Mouse (Mus musculus) limb, embryonic 15.5 days (tissue): ENCODE data around the gene Pnpo. TPM values are rescaled to one million over a fixed set of nuclear protein-coding genes. Genes with fewer than 3 reads are reported as not detected.

Experiments
- ATAC-seq: fragments of 200-750 bp; cut with Nextera tagmentation; 2 replicates; pipeline ENCODE4 v1.8.0; 2017; ENCODE audit warnings: low read depth, moderate TSS enrichment; ENCODE audit not compliant: insufficient number of reproducible peaks, low FRiP score, low TSS enrichment
- H3K27ac ChIP-seq: fragments of 300-500 bp; sonication (generic); 2 replicates; pipeline ENCODE4 v1.5.1; 2015; ENCODE audit warnings: moderate library complexity, mild to moderate bottlenecking, inconsistent platforms
- H3K27me3 ChIP-seq: fragments of 300-500 bp; sonication (generic); 2 replicates; pipeline ENCODE4 v1.6.1; 2015; ENCODE audit warnings: inconsistent platforms
- H3K36me3 ChIP-seq: fragments of 300-500 bp; sonication (generic); 2 replicates; pipeline ENCODE4 v1.6.1; 2015; ENCODE audit warnings: inconsistent platforms
- H3K4me1 ChIP-seq: fragments of 300-500 bp; sonication (generic); 2 replicates; pipeline ENCODE4 v1.6.1; 2015; ENCODE audit warnings: inconsistent platforms
- H3K4me2 ChIP-seq: fragments of 300-500 bp; sonication (generic); 2 replicates; pipeline ENCODE4 v1.6.1; 2015; ENCODE audit warnings: mild to moderate bottlenecking, inconsistent platforms
- H3K4me3 ChIP-seq: fragments of 300-500 bp; sonication (generic); 2 replicates; pipeline ENCODE4 v1.5.1; 2015; ENCODE audit warnings: mild to moderate bottlenecking, inconsistent platforms
- H3K9ac ChIP-seq: fragments of 300-500 bp; sonication (generic); 2 replicates; pipeline ENCODE4 v1.6.1; 2015; ENCODE audit warnings: inconsistent platforms
- H3K9me3 ChIP-seq: fragments of 300-500 bp; sonication (generic); 2 replicates; pipeline ENCODE4 v1.6.1; 2016; ENCODE audit warnings: inconsistent platforms
- WGBS: fragments of 180-500 bp; shearing (Covaris S2); methylation state at CpG from one replicate; pipeline ENCODE4 v1.1.7; 2015; 5-methylcytosine and 5-hydroxymethylcytosine counted together
- polyA plus RNA-seq: library from polyadenylated mRNA; unstranded; fragments of >200 nt; fragmentation: Nextera tagmentation; extraction: Ambion mirVana; gene quantifications from 2 replicates; pipeline ENCODE4 v1.2.1, GENCODE M21; 2015

Gene Pnpo
- polyA plus RNA-seq, 1 experiment from 2014 or later: 37.6 TPM

DNA sequence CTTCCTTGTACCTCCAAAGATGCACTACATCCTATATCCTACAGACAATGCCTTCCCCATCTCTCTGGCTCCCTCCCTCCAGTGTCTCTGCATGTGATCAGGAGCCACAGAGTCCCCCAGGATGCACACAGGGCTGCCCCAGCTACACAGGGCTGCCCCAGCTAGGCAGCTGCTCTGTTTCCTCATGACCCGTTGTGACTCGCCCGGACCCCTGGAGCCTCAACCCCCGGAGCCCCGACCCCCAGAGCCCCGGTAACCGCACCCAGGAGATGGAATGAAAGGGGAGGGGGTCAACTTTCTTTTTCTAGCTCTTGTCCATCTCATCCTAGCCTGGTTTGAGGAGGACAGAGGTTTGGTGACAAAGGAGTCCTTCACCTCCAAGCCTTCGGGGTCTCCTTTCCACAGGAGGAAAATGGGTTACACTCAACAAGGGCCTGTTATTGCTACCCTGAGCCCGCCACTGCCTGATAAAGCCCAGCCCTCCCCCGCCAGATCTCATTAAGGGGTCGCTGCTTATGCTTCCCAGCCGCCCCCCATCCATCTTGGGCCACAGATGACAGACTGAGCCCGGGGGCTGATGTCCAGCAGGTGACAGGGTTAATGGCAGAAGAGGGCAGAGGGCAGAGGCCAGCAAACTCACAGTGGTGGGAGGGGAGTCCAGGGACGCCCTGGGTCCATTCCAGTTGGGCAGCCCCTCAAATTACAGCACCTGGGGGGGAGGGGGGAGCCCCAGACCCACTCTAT lies 51.8 kb downstream of the Pnpo start:
- H3K4me2 ChIP-seq: no peak overlapping the region
- H3K36me3 ChIP-seq: no peaks in the 10 kb centered on the region
- no peaks in the 10 kb centered on the region for H3K4me1 ChIP-seq
- no peaks in the 10 kb centered on the region for H3K9me3 ChIP-seq
- no peak overlapping the region for H3K9ac ChIP-seq
- no peaks in the 10 kb centered on the region for H3K27me3 ChIP-seq
- no peak for ATAC-seq
- H3K27ac ChIP-seq: no peak overlapping the region
- WGBS: 33% methylated on average over 14 of the region's 14 CpGs
- no peak overlapping the region for H3K4me3 ChIP-seq

Other genes with a start within 250 kb of the Pnpo start
- gene Snx11, start 166.4 kb downstream of the Pnpo start, polyA plus RNA-seq: 20.9 and 22.1 TPM in 2 replicates
- 89.3 and 101 TPM in 2 replicates for gene Cbx1, start 154.9 kb downstream of the Pnpo start, polyA plus RNA-seq
- gene Nfe2l1, start 114.0 kb downstream of the Pnpo start, polyA plus RNA-seq: 75.6 and 81.1 TPM in 2 replicates
- gene Copz2, start 94.1 kb downstream of the Pnpo start, polyA plus RNA-seq: 203 and 213 TPM in 2 replicates
- 76.2 and 87.4 TPM in 2 replicates for gene Cdk5rap3, start 27.5 kb downstream of the Pnpo start, polyA plus RNA-seq
- gene Prr15l, start 15.9 kb downstream of the Pnpo start, polyA plus RNA-seq: 3.4 and 3.6 TPM in 2 replicates
- 15.1 and 16.8 TPM in 2 replicates for gene Sp2, start 39.0 kb upstream of the Pnpo start, polyA plus RNA-seq
- 27.1 and 30.4 TPM in 2 replicates for gene Sp6, start 69.4 kb upstream of the Pnpo start, polyA plus RNA-seq
- 22.7 and 23.8 TPM in 2 replicates for gene Scrn2, start 86.0 kb upstream of the Pnpo start, polyA plus RNA-seq
- 0.54 and 0.65 TPM in 2 replicates for gene Lrrc46, start 97.4 kb upstream of the Pnpo start, polyA plus RNA-seq
- 79.5 and 84.7 TPM in 2 replicates for gene Mrpl10, start 97.6 kb upstream of the Pnpo start, polyA plus RNA-seq
- gene Osbpl7, start 106.6 kb upstream of the Pnpo start, polyA plus RNA-seq: 8.9 and 9.9 TPM in 2 replicates
- gene Tbx21, start 171.3 kb upstream of the Pnpo start, polyA plus RNA-seq: 0.14 TPM in 1 of 2 replicates, not detected in the other
- gene Tbkbp1, start 207.5 kb upstream of the Pnpo start, polyA plus RNA-seq: 6.8 and 7.8 TPM in 2 replicates
- 42.7 and 44.3 TPM in 2 replicates for gene Kpnb1, start 243.9 kb upstream of the Pnpo start, polyA plus RNA-seq